Mouse (Mus musculus) urinary bladder, adult 18-20 months (tissue): ENCODE results near the gene Celsr1.
"Not testable (repeated sequence)": the region's sequence is repeated elsewhere in the genome, so short reads cannot be mapped to it uniquely, and the experiment has no call there.

Experiments
- DNase-seq, 2 experiments: peaks; one replicate each; pipeline ENCODE4 v3.0.0; 2022; ENCODE audit warnings: low spot score in 2 of 2, mixed read lengths in 2 of 2

Gene Celsr1

GRCm38 (mm10) chr15:85893871-85894270 is 139.7 kb downstream of the Celsr1 start:
- DNase-seq, result no peak

DNA sequence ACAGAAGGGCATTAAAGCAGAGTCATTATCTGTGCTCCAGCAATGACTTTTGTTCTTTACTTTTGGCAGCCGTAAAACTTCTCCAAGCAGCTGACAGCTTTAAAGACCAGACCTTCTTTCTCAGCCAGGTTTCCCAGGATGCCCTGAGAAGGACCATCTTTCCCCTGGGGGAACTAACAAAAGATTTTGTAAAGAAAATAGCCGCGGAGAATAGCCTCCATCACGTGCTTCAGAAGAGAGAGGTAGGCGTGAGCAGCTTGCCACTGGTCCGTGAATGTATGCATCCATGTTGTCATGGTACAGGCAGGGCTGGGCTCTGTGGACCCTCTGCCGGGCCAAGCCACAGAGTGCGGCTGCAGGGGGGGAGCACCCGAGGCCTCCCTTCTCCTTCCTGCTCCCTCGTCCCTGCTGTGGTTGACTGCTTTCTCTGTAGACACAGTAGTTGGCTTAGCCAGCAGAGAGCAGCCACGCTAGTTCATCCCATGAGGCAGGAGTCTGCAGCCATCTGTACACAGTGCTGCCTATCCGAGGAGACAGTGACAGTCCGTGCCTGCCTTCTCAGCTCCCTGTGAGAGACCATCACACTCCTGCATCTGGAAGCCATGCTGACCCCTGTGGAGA is 141.0 kb downstream of the Celsr1 start:
- DNase-seq, result no peak

DNA sequence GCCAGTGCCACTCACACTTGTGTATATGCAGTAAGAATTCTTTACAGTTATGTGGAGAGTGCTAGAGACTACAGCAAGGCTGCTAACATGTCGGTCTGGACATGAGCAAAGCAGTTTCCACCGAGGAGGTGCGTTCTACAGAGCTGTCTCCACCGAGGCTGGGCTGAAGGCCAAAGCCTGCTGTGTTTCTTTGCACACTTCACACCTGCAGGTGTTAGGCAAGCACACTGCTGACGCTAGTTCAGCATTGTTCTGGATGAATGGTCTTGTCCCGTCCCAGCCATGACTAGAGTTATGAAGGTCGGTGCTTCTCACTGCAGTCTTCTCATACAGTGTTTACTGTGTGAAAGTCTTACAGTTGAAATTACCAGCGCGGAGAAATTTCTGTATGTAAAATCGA is 141.6 kb downstream of the Celsr1 start:
- no peak for DNase-seq

DNA sequence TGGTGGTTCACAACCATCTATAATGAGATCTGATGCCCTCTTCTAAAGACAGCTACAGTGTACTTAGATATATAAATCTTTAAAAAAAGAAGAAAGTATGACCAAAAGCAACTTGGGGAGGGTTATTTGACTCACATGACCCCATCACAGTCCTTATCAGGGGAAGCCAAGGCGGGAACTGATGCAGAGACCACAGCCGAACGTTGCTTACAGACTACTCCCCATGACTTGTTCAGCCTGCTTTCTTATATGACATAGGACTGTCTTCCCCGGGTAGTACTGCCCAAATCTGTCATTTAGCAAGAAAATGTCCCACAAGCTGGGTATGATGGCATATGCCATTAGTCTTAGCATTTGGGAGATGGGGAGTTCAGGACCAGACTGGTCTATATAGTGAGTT is 144.3 kb downstream of the Celsr1 start:
- no peak for DNase-seq

DNA sequence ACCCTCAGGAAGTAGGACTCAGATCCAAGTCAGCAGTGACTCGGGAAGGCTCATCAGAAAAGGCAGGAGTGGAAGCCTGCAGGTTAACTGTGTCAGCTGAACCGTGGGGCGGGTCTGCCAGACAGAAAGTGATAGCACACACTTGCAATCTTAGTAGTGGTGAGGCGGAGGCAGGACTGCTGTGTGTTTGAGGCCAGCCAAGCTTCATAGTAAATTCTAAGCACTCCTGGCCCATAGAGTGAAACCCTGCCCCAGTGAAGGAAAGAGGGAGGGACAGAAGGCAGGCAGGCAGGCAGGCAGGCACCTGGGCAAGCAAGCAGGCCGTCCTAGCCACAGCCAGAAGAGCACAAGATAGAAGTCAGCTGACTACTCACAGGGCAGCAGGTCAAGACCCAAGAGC is 148.0 kb downstream of the Celsr1 start:
- DNase-seq, result no peak

- DNase-seq, result no peak
Observed at GRCm38 (mm10) chr15:85879498-85879895, 154.1 kb downstream of the Celsr1 start.

GRCm38 (mm10) chr15:85878848-85879497 is 154.6 kb downstream of the Celsr1 start, which contains the start of gene Trmu:
Gene Trmu, plus strand, starts transcription at chr15:85879312.
- peak; percentile 80 to 88 for DNase-seq

GRCm38 (mm10) chr15:85877336-85877735 is 156.2 kb downstream of the Celsr1 start:
- no peak for DNase-seq

DNA sequence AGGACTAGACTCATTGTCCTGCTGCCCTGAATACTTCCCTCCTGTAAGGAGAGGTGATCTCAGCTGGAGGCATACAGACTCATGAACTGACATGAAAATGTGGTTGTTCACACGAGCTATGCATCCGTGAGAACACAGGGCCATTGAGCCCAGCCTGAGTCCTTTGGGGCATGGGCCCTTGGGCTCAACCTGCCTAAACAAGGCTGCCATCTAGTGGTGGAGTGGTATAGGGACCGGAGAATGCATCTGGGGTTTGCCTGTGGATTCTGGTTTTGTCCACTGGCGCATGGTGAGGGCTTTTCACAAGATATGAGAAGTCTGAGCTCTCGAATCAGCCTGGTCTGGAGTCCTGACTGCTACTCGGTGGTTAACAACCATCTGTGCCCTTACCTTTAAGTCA is 165.9 kb downstream of the Celsr1 start:
- DNase-seq, result peak; percentile 43 to 48

GRCm38 (mm10) chr15:85865913-85866312 is 167.7 kb downstream of the Celsr1 start:
- not testable (repeated sequence) for DNase-seq

DNA sequence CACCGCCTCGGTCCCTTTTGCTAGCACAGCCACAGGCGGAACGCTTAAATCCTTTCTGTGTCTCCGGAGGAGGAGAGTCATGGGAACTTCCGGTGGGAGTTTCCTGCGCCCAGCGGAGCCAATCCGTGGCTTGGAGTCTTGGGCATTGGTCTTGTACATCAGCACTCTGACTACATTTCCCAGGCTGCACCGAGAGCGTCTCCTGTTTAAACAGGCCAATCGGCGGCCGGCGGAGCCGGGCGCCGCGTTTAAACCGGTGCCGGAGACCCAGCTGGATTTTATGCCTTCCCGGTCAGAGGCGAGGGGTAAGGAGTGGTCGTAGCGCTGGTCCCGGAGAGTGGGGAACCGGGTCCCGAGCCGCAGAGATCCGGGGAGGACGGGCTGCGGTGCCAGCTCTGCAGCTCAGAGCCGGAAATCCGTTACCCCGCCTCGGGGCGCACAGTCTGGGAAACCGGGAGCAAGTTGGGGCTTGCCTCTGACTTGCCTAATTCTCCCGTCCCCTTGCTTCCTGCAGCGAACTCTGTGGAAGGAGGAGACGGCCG is 174.0 kb downstream of the Celsr1 start, which contains the start of gene Gtse1:
TSS of gene Gtse1 (plus strand) at position 256 of the 542 bp plus-strand sequence.
- peak; percentile 86 to 93 for DNase-seq

DNA sequence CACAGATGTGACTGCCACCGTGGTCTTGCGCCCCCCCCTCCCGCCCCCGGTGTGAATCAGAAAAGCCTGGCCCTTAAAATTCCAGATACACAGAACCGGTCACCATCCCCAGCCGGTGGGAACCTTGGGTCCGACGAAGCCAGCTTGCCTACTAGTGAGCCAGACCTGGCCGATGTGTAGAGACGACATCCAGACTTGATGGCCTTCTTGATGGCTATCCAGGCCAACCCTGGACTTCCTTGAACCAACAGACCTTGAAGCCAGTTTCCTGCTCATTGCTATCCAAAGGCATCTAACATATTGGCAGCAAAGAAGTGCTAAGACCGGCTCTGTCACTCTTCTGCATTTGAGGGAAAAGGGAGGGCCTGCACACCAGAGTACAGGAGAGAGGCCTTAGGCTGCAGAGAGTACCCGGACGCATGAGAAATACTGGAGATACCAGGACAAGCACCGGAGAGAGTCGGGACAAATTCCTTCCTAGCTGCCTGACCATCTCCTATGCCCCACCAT is 174.5 kb downstream of the Celsr1 start:
- no peak for DNase-seq

DNA sequence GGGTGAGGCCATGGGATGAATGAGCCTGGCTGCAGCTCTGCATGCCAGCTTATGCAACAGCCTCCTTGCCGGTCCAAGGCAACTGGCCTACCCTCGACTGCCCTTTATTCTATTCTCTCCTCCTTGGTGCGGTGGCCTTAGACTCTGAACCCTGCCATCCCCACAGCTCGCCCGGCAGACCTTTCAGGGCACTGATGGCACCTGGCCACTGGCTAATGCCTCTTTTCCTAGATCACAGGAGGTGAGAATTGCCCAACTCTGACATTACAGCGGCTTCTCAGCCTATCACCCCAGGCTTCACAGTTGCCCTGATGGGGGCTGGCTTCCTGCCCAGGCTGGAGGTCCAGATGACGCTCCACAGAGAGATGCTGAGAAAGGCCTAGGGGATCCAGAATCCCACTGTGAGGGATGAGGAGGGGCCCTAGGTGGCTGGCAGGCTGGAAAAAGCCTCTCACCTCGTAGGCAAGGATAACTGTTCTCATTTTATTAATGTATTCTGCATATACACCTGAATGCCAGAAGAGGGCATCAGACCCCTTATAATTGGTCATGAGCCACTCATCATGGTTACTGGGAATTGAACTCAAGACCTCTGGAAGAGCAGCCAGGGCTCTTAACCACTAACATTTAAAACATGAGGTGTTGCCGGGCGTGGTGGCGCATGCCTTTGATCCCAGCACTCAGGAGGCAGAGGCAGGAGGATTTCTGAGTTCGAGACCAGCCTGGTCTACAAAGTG is 181.8 kb downstream of the Celsr1 start:
- no peak for DNase-seq
